Mouse (Mus musculus): ENCODE data around the gene Gm28539. TPM values are rescaled to one million over a fixed set of nuclear protein-coding genes. Genes with fewer than 3 reads are reported as not detected.
"Not testable (repeated sequence)": the region's sequence is repeated elsewhere in the genome, so short reads cannot be mapped to it uniquely, and the experiment has no call there.

The Gm28539 gene
- polyA plus RNA-seq, 1 experiment from 2014 or later: not detected

GRCm38 (mm10) chr16:18811468-18812384 lies 24.7 kb upstream of the Gm28539 start, which contains the start of the genes Ufd1 and Cdc45:
Gene Ufd1, plus strand, starts transcription at chr16:18811779.
Gene Cdc45, minus strand, starts transcription at chr16:18811987.
- ATAC-seq (ENCODE audit: insufficient read depth): peak; percentile 91
- Histone ChIP-seq H3K9ac (peak within 1 kb of the TSS; percentile 74), H3K9me3 (replicated peaks) (no peaks in the 10 kb centered on the region), H3K4me1 (replicated peaks) (peaks cover 48% of the 10 kb centered on the region), H3K36me3 (replicated peaks) (peaks cover 66% of the 10 kb centered on the region), H3K4me3 (replicated peaks) (peak within 1 kb of the TSS; percentile 70), H3K4me2 (peak within 1 kb of the TSS; percentile 83), H3K27me3 (no peaks in the 10 kb centered on the region), H3K27ac (replicated peaks) (peak within 1 kb of the TSS; percentile 80)
- under 1% methylated on average over 42 of the region's 42 CpGs for WGBS (ENCODE audit: insufficient replicate concordance)

GRCm38 (mm10) chr16:18812385-18812910 lies 23.9 kb upstream of the Gm28539 start:
- Histone ChIP-seq H3K4me2 (peak overlapping the region; percentile 83), H3K27ac (replicated peaks) (peak overlapping the region; percentile 80), H3K4me1 (replicated peaks) (peaks cover 48% of the 10 kb centered on the region), H3K36me3 (replicated peaks) (peaks cover 66% of the 10 kb centered on the region), H3K4me3 (replicated peaks) (peak overlapping the region; percentile 70), H3K9me3 (replicated peaks) (no peaks in the 10 kb centered on the region), H3K27me3 (no peaks in the 10 kb centered on the region), H3K9ac (peak overlapping the region; percentile 69)
- 1% methylated on average over 31 of the region's 31 CpGs for WGBS (ENCODE audit: insufficient replicate concordance)
- ATAC-seq (ENCODE audit: insufficient read depth): peak; percentile 28

- Histone ChIP-seq H3K9ac (no peak overlapping the region), H3K36me3 (replicated peaks) (peaks cover 98% of the 10 kb centered on the region), H3K27me3 (no peaks in the 10 kb centered on the region), H3K4me2 (no peak overlapping the region), H3K9me3 (replicated peaks) (no peaks in the 10 kb centered on the region), H3K27ac (replicated peaks) (no peak overlapping the region), H3K4me1 (replicated peaks) (peaks cover 11% of the 10 kb centered on the region), H3K4me3 (replicated peaks) (no peak overlapping the region)
- no peak for ATAC-seq (ENCODE audit: insufficient read depth)
- WGBS (ENCODE audit: insufficient replicate concordance): 30% methylated on average over 1 of the region's 1 CpGs
These were observed 14.0 kb upstream of the Gm28539 start for GRCm38 (mm10) chr16:18822356-18822755.

GRCm38 (mm10) chr16:18822925-18823324 lies 13.5 kb upstream of the Gm28539 start:
- no peaks in the 10 kb centered on the region for H3K9me3 ChIP-seq (replicated peaks)
- no peak overlapping the region for H3K4me3 ChIP-seq (replicated peaks)
- H3K27ac ChIP-seq (replicated peaks): no peak overlapping the region
- H3K27me3 ChIP-seq: no peaks in the 10 kb centered on the region
- no peak for ATAC-seq (ENCODE audit: insufficient read depth)
- peaks cover 98% of the 10 kb centered on the region for H3K36me3 ChIP-seq (replicated peaks)
- H3K4me2 ChIP-seq: no peak overlapping the region
- peaks cover 11% of the 10 kb centered on the region for H3K4me1 ChIP-seq (replicated peaks)
- H3K9ac ChIP-seq: no peak overlapping the region
- 64% methylated on average over 4 of the region's 4 CpGs for WGBS (ENCODE audit: insufficient replicate concordance)

- H3K27ac ChIP-seq (replicated peaks): no peak overlapping the region
- ATAC-seq (ENCODE audit: insufficient read depth): no peak
- H3K9ac ChIP-seq: no peak overlapping the region
- no peaks in the 10 kb centered on the region for H3K9me3 ChIP-seq (replicated peaks)
- no peak overlapping the region for H3K4me3 ChIP-seq (replicated peaks)
- H3K4me1 ChIP-seq (replicated peaks): no peaks in the 10 kb centered on the region
- H3K27me3 ChIP-seq: no peaks in the 10 kb centered on the region
- H3K4me2 ChIP-seq: no peak overlapping the region
- peaks cover 97% of the 10 kb centered on the region for H3K36me3 ChIP-seq (replicated peaks)
- 81% methylated on average over 3 of the region's 3 CpGs for WGBS (ENCODE audit: insufficient replicate concordance)
These were observed 7.8 kb upstream of the Gm28539 start for GRCm38 (mm10) chr16:18828630-18829029.

- WGBS (ENCODE audit: insufficient replicate concordance): 80% methylated on average over 6 of the region's 6 CpGs
- Histone ChIP-seq H3K4me1 (replicated peaks) (no peaks in the 10 kb centered on the region), H3K4me3 (replicated peaks) (no peak overlapping the region), H3K9ac (no peak overlapping the region), H3K27ac (replicated peaks) (no peak overlapping the region), H3K27me3 (no peaks in the 10 kb centered on the region), H3K4me2 (no peak overlapping the region), H3K9me3 (replicated peaks) (no peaks in the 10 kb centered on the region), H3K36me3 (replicated peaks) (peaks cover 97% of the 10 kb centered on the region)
- ATAC-seq (ENCODE audit: insufficient read depth): no peak
These were observed 7.3 kb upstream of the Gm28539 start for GRCm38 (mm10) chr16:18829102-18829501.

GRCm38 (mm10) chr16:18833486-18833885 lies 2.9 kb upstream of the Gm28539 start:
- Histone ChIP-seq H3K4me1 (replicated peaks) (peaks cover 8% of the 10 kb centered on the region), H3K4me2 (no peak overlapping the region), H3K4me3 (replicated peaks) (no peak overlapping the region), H3K27ac (replicated peaks) (no peak overlapping the region), H3K9ac (no peak overlapping the region), H3K9me3 (replicated peaks) (no peaks in the 10 kb centered on the region), H3K27me3 (no peaks in the 10 kb centered on the region), H3K36me3 (replicated peaks) (peaks cover 73% of the 10 kb centered on the region)
- 70% methylated on average over 2 of the region's 2 CpGs for WGBS (ENCODE audit: insufficient replicate concordance)
- no peak for ATAC-seq (ENCODE audit: insufficient read depth)

GRCm38 (mm10) chr16:18836073-18836467 lies 314 bp upstream of the Gm28539 start:
- Histone ChIP-seq H3K9me3 (replicated peaks) (no peaks in the 10 kb centered on the region), H3K27ac (replicated peaks) (no peak overlapping the region), H3K27me3 (no peaks in the 10 kb centered on the region), H3K4me2 (peak overlapping the region; percentile 81), H3K4me1 (replicated peaks) (peaks cover 8% of the 10 kb centered on the region), H3K4me3 (replicated peaks) (peak overlapping the region; percentile 85), H3K36me3 (replicated peaks) (peaks cover 59% of the 10 kb centered on the region), H3K9ac (peak overlapping the region; percentile 92; the same call in 1 of the 2 replicates)
- 0 out of 2 replicates have a peak, but pooled peaks have one; percentile 7 for ATAC-seq (ENCODE audit: insufficient read depth)
- 23% methylated on average over 3 of the region's 3 CpGs for WGBS (ENCODE audit: insufficient replicate concordance)

- Histone ChIP-seq H3K9me3 (replicated peaks) (no peaks in the 10 kb centered on the region), H3K4me2 (no peak overlapping the region), H3K27ac (replicated peaks) (no peak overlapping the region), H3K27me3 (no peaks in the 10 kb centered on the region), H3K4me1 (replicated peaks) (peaks cover 8% of the 10 kb centered on the region), H3K36me3 (replicated peaks) (peaks cover 37% of the 10 kb centered on the region), H3K9ac (no peak overlapping the region), H3K4me3 (replicated peaks) (no peak overlapping the region)
- WGBS (ENCODE audit: insufficient replicate concordance): 91% methylated on average over 4 of the region's 4 CpGs
- no peak for ATAC-seq (ENCODE audit: insufficient read depth)
These were observed 2.0 kb downstream of the Gm28539 start for GRCm38 (mm10) chr16:18838346-18838745.

GRCm38 (mm10) chr16:18846301-18846820 lies 10.0 kb downstream of the Gm28539 start:
- WGBS (ENCODE audit: insufficient replicate concordance): 76% methylated on average over 15 of the region's 15 CpGs

GRCm38 (mm10) chr16:18849521-18850190 lies 13.3 kb downstream of the Gm28539 start:
- not testable (repeated sequence) for H3K27me3 ChIP-seq; H3K4me3 ChIP-seq (replicated peaks); H3K36me3 ChIP-seq (replicated peaks); H3K9ac ChIP-seq; H3K9me3 ChIP-seq (replicated peaks); H3K27ac ChIP-seq (replicated peaks); H3K4me2 ChIP-seq; H3K4me1 ChIP-seq (replicated peaks); ATAC-seq (ENCODE audit: insufficient read depth)
- WGBS (ENCODE audit: insufficient replicate concordance): 76% methylated on average over 17 of the region's 17 CpGs

More at GRCm38 (mm10) chr16:18846301-18846820, 10.0 kb downstream of the Gm28539 start:
- H3K4me2 ChIP-seq: no peak overlapping the region
- no peaks in the 10 kb centered on the region for H3K27me3 ChIP-seq
- H3K36me3 ChIP-seq (replicated peaks): no peaks in the 10 kb centered on the region
- ATAC-seq (ENCODE audit: insufficient read depth): no peak
- H3K9ac ChIP-seq: no peak overlapping the region
- no peak overlapping the region for H3K4me3 ChIP-seq (replicated peaks)
- H3K27ac ChIP-seq (replicated peaks): no peak overlapping the region
- H3K4me1 ChIP-seq (replicated peaks): no peaks in the 10 kb centered on the region
- H3K9me3 ChIP-seq (replicated peaks): no peaks in the 10 kb centered on the region

All from liver, embryonic 15.5 days (tissue).